ENCODE assay signal across 8 mouse cellular contexts in the genomic region with DNA sequence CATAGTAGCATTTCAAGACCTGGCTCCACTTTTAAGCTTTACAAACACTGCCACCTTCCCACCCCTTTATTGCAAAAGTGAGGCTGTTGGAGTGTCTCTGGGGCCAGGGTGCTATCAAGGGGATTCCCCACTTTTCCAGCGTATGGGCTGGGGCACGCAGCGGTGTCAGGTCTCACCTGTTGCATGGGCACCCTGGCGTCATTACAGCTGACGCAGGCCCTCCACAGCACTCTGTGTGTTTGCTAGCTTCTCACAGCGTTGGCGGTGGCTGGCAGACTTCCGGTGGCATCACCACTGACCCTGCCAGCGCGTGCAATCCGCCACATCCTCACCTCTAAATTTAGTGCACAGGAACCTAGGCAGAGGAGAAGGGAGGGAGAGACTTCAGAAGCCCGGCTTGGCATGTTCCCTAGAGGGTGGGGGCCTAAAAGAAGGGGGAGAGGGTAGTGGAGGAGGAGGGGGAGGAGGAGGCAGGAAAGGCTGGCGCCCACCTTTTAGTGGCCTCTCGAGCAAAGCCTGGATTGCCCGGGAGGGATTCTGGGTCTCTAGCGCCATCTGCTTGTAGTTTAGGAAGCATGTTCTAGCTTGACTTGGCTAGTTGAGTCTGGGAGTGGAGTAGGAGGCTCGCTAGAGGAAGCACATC. TPM values are rescaled to one million over a fixed set of nuclear protein-coding genes. Genes with fewer than 3 reads are reported as not detected.
A peak's percentile ranks its signal among the peaks of the same experiment; 100 is the strongest.
DNase-seq lines count a peak whose midpoint lies in the region; ATAC-seq and TF ChIP-seq lines count a peak whose summit lies in the region.

No protein-coding gene starts in this region.

- no peak for TF ChIP-seq POLR2A in lung, adult 2 months (IDR thresholded peaks at IDR 0.05; ENCODE audit: borderline replicate concordance, extremely low read depth, low read depth, low read length)

- WGBS in forebrain, embryonic 10.5 days, result 19% methylated on average over 17 of the region's 17 CpGs
- 6% methylated on average over 17 of the region's 17 CpGs for WGBS in heart, postnatal 0 days
- 7% methylated on average over 17 of the region's 17 CpGs for WGBS in lung, adult 2 months
- WGBS in neural tube, embryonic 13.5 days, result 19% methylated on average over 17 of the region's 17 CpGs

- peak overlapping the region; percentile 62 for H3K4me2 ChIP-seq in heart, postnatal 0 days (ENCODE audit: low read depth, low read length)
- peak overlapping the region; percentile 53 for H3K4me2 ChIP-seq in neural tube, embryonic 13.5 days

- H3K4me1 ChIP-seq in ES-E14 (ENCODE audit: control insufficient read depth in 2 of 2, insufficient read depth in 2 of 2, low read length in 2 of 2, poor library complexity in 1 of 2), result peaks cover 8 to 22% of the 10 kb centered on the region in 2 experiments
- H3K4me1 ChIP-seq in forebrain, embryonic 10.5 days, result peaks cover 52% of the 10 kb centered on the region
- peaks cover 48% of the 10 kb centered on the region for H3K4me1 ChIP-seq in heart, postnatal 0 days (ENCODE audit: control insufficient read depth, insufficient read depth)
- H3K4me1 ChIP-seq in lung, adult 2 months (ENCODE audit: control insufficient read depth, insufficient read depth, low read length), result no peaks in the 10 kb centered on the region
- H3K4me1 ChIP-seq in neural tube, embryonic 13.5 days (replicated peaks), result peaks cover 54% of the 10 kb centered on the region

- no peaks in the 10 kb centered on the region for H3K27me3 ChIP-seq in forebrain, embryonic 10.5 days (ENCODE audit: poor library complexity, severe bottlenecking)
- no peaks in the 10 kb centered on the region for H3K27me3 ChIP-seq in heart, postnatal 0 days (ENCODE audit: control insufficient read depth, insufficient read depth, low read length)
- H3K27me3 ChIP-seq in neural tube, embryonic 13.5 days, result no peaks in the 10 kb centered on the region

- peak overlapping the region; percentile 35 to 36; a peak in 3 of 4 replicates for H3K4me3 ChIP-seq in ES-E14 (ENCODE audit: insufficient read depth in 1 of 2, low read depth in 1 of 2, low read length in 2 of 2, poor library complexity in 1 of 2, severe bottlenecking in 1 of 2)
- H3K4me3 ChIP-seq in forebrain, embryonic 10.5 days, result peak overlapping the region; percentile 43
- peak overlapping the region; percentile 36 for H3K4me3 ChIP-seq in heart, postnatal 0 days (ENCODE audit: low read depth, low read length)
- peak overlapping the region; percentile 7 for H3K4me3 ChIP-seq in lung, adult 2 months (replicated peaks; ENCODE audit: extremely low read depth, low read depth, low read length)
- peak overlapping the region; percentile 20 for H3K4me3 ChIP-seq in neural tube, embryonic 13.5 days

- in situ Hi-C loops in ES-E14 (cut with MboI; ENCODE audit: low sequenced_read_pairs in 2 of 2, unreplicated experiment in 2 of 2), result no loop called here

- peak; percentile 67 for ATAC-seq in heart, postnatal 0 days (ENCODE audit: insufficient read depth, low read depth)
- peak; percentile 54 for ATAC-seq in neural tube, embryonic 13.5 days (ENCODE audit: low read depth)

- peak overlapping the region; percentile 54 for H3K9ac ChIP-seq in ES-E14 (ENCODE audit: insufficient read depth, low read depth, low read length, poor library complexity, severe bottlenecking)
- H3K9ac ChIP-seq in heart, postnatal 0 days (replicated peaks; ENCODE audit: low read depth, low read length), result no peak overlapping the region
- peak overlapping the region; percentile 53; the same call in 1 of the 2 replicates for H3K9ac ChIP-seq in neural tube, embryonic 13.5 days

- peak; percentile 75 for TF ChIP-seq CTCF in heart, postnatal 0 days (IDR thresholded peaks at IDR 0.05; ENCODE audit: low read depth)
- peak; percentile 76 for TF ChIP-seq CTCF in lung, adult 2 months (IDR thresholded peaks at IDR 0.05; ENCODE audit: insufficient read depth, low read length)

- peak; percentile 67 for DNase-seq in ES-E14 (ENCODE audit: low read depth, low spot score)
- DNase-seq in c-Kit-positive CD71-negative TER-119-negative erythroid progenitor cells, embryonic 14.5 days (ENCODE audit: low read depth), result peak; percentile 71
- DNase-seq in forebrain, embryonic 10.5 days (ENCODE audit: extremely low spot score, low spot score), result peak; percentile 74
- peak; percentile 89 for DNase-seq in heart, postnatal 0 days (ENCODE audit: low spot score)
- DNase-seq in kidney, postnatal 14 days, result peak; percentile 69
- peak; percentile 60 for DNase-seq in lung, adult 2 months
- peak; percentile 81 for DNase-seq in thymus, postnatal 0 days (ENCODE audit: low spot score)

- no peak for TF ChIP-seq EP300 in heart, postnatal 0 days (IDR thresholded peaks at IDR 0.05; ENCODE audit: low read depth)

- no peak overlapping the region for H3K27ac ChIP-seq in ES-E14 (ENCODE audit: insufficient read depth, low read depth, low read length, poor library complexity, severe bottlenecking)
- peak overlapping the region; percentile 79 for H3K27ac ChIP-seq in forebrain, embryonic 10.5 days
- H3K27ac ChIP-seq in heart, postnatal 0 days (ENCODE audit: low read depth), result peak overlapping the region; percentile 70
- H3K27ac ChIP-seq in neural tube, embryonic 13.5 days (replicated peaks), result no peak overlapping the region

- H3K36me3 ChIP-seq in ES-E14 (ENCODE audit: control insufficient read depth, insufficient read depth, low read length, poor library complexity, severe bottlenecking), result no peaks in the 10 kb centered on the region; the same call in 1 of the 2 replicates
- H3K36me3 ChIP-seq in forebrain, embryonic 10.5 days (replicated peaks), result no peaks in the 10 kb centered on the region
- H3K36me3 ChIP-seq in heart, postnatal 0 days (replicated peaks; ENCODE audit: control insufficient read depth, insufficient read depth, low read length), result no peaks in the 10 kb centered on the region
- peaks cover 3% of the 10 kb centered on the region; the same call in 1 of the 2 replicates for H3K36me3 ChIP-seq in neural tube, embryonic 13.5 days

- no peaks in the 10 kb centered on the region for H3K9me3 ChIP-seq in ES-E14 (ENCODE audit: control insufficient read depth, insufficient read depth, low read depth, low read length)
- no peaks in the 10 kb centered on the region for H3K9me3 ChIP-seq in forebrain, embryonic 10.5 days
- no peaks in the 10 kb centered on the region for H3K9me3 ChIP-seq in heart, postnatal 0 days (replicated peaks; ENCODE audit: control insufficient read depth, low read length)
- H3K9me3 ChIP-seq in neural tube, embryonic 13.5 days, result no peaks in the 10 kb centered on the region

TF ChIP-seq in ES-E14, 5 proteins besides CTCF, POLR2A, EP300 and RAD21:
- TF ChIP-seq ZC3H11A (IDR thresholded peaks at IDR 0.05; ENCODE audit: borderline replicate concordance, low read depth, low read length) (0 out of 2 replicates have a peak, but pooled peaks have one; percentile 28), MAFK (IDR thresholded peaks at IDR 0.05; ENCODE audit: insufficient read depth, low read depth, low read length) (no peak), CHD2 (IDR thresholded peaks at IDR 0.05; ENCODE audit: low read depth, low read length) (no peak), ZNF384 (IDR thresholded peaks at IDR 0.05; ENCODE audit: low read depth, low read length) (no peak), HCFC1 (IDR thresholded peaks at IDR 0.05; ENCODE audit: borderline replicate concordance, insufficient read depth, low read length) (no peak)

RNA-seq across cellular contexts. Expression of a gene that starts 18.5 kb away (rescaled TPM):
- 12.9 and 16.1 TPM in 2 replicates for total RNA-seq in ES-E14 (2012; rRNA removed)
- 31.7 TPM in 2 replicates for polyA plus RNA-seq in forebrain, embryonic 10.5 days (2016; fragmentation: Nextera tagmentation; extraction: Ambion mirVana)
- total RNA-seq in heart, postnatal 0 days (2014; rRNA removed; ENCODE audit: low replicate concordance), result 30.2 and 31.4 TPM in 2 replicates
- 32.4 and 32.7 TPM in 2 replicates for polyA plus RNA-seq in heart, postnatal 0 days (2015; fragmentation: Nextera tagmentation; extraction: Ambion mirVana)
- 28.4 and 29.6 TPM in 2 replicates for polyA plus RNA-seq in lung, adult 2 months (2012; rRNA removed)
- polyA plus RNA-seq in neural tube, embryonic 13.5 days (2015; fragmentation: Nextera tagmentation; extraction: Ambion mirVana), result 46.9 and 50.4 TPM in 2 replicates
- polyA plus RNA-seq in thymus, postnatal 0 days (2015; fragmentation: Nextera tagmentation; extraction: Ambion mirVana), result 35.6 and 40.4 TPM in 2 replicates

RNA-seq across cellular contexts. Expression of a gene that starts 52.3 kb away (rescaled TPM):
- total RNA-seq in ES-E14 (2012; rRNA removed), result 0.79 and 0.85 TPM in 2 replicates
- 0.19 TPM in 1 of 2 replicates, not detected in the other for polyA plus RNA-seq in forebrain, embryonic 10.5 days (2016; fragmentation: Nextera tagmentation; extraction: Ambion mirVana)
- 1.9 and 6.7 TPM in 2 replicates for total RNA-seq in heart, postnatal 0 days (2014; rRNA removed; ENCODE audit: low replicate concordance)
- polyA plus RNA-seq in heart, postnatal 0 days (2015; fragmentation: Nextera tagmentation; extraction: Ambion mirVana), result 0.52 and 0.70 TPM in 2 replicates
- 5.9 and 7.6 TPM in 2 replicates for polyA plus RNA-seq in lung, adult 2 months (2012; rRNA removed)
- 0.21 and 0.27 TPM in 2 replicates for polyA plus RNA-seq in neural tube, embryonic 13.5 days (2015; fragmentation: Nextera tagmentation; extraction: Ambion mirVana)
- polyA plus RNA-seq in thymus, postnatal 0 days (2015; fragmentation: Nextera tagmentation; extraction: Ambion mirVana), result 0.09 and 0.25 TPM in 2 replicates

Comparison
In these comparisons a context has a peak if more than half of its experiments do, and no peak if none do; other contexts are left out.
1. H3K27ac ChIP-seq: peak in forebrain, embryonic 10.5 days (single experiment) and heart, postnatal 0 days (single experiment); none in ES-E14 (single experiment) and neural tube, embryonic 13.5 days (single experiment).
2. Peak in every context shown above with its lines, with median percentiles within 50 percentile points of each other: DNase-seq and H3K4me3 ChIP-seq.